Mouse (Mus musculus) right cerebral cortex, adult 18-20 months (tissue): ENCODE data around the gene Slc38a1.

ENCODE experiments used
- DNase-seq: peaks from one replicate; pipeline ENCODE4 v3.0.0; 2022; ENCODE audit warnings: mixed read lengths

Slc38a1 gene

GRCm38 (mm10) chr15:96607422-96607821, 35.3 kb downstream of the Slc38a1 start:
- no peak for DNase-seq

- peak; percentile 42 for DNase-seq
These were observed 38.4 kb downstream of the Slc38a1 start for GRCm38 (mm10) chr15:96604282-96604681.

- no peak for DNase-seq
These were observed 40.7 kb downstream of the Slc38a1 start for GRCm38 (mm10) chr15:96602043-96602442.

GRCm38 (mm10) chr15:96599852-96600781, 42.6 kb downstream of the Slc38a1 start:
- peak; percentile 20 for DNase-seq

GRCm38 (mm10) chr15:96598888-96599578, 43.7 kb downstream of the Slc38a1 start:
- no peak for DNase-seq

- no peak for DNase-seq
These were observed 45.6 kb downstream of the Slc38a1 start for GRCm38 (mm10) chr15:96597116-96597515.

- DNase-seq = no peak
These were observed 48.4 kb downstream of the Slc38a1 start for GRCm38 (mm10) chr15:96594316-96594715.

- no peak for DNase-seq
These were observed 48.8 kb downstream of the Slc38a1 start for GRCm38 (mm10) chr15:96593866-96594265.

- DNase-seq = no peak
These were observed 49.3 kb downstream of the Slc38a1 start for GRCm38 (mm10) chr15:96593457-96593856.

- no peak for DNase-seq
These were observed 49.7 kb downstream of the Slc38a1 start for GRCm38 (mm10) chr15:96592976-96593375.

- no peak for DNase-seq
These were observed 50.8 kb downstream of the Slc38a1 start for GRCm38 (mm10) chr15:96591876-96592417.

GRCm38 (mm10) chr15:96588996-96589657, 53.6 kb downstream of the Slc38a1 start:
- DNase-seq = no peak

- DNase-seq = no peak
These were observed 54.7 kb downstream of the Slc38a1 start for GRCm38 (mm10) chr15:96587998-96588397.

GRCm38 (mm10) chr15:96583371-96584008, 59.2 kb downstream of the Slc38a1 start:
- DNase-seq = no peak

- no peak for DNase-seq
These were observed 65.7 kb downstream of the Slc38a1 start for GRCm38 (mm10) chr15:96576998-96577397.

GRCm38 (mm10) chr15:96568983-96569363, 73.7 kb downstream of the Slc38a1 start:
- DNase-seq = no peak

GRCm38 (mm10) chr15:96568271-96568982, 74.3 kb downstream of the Slc38a1 start:
- no peak for DNase-seq

- no peak for DNase-seq
These were observed 75.9 kb downstream of the Slc38a1 start for GRCm38 (mm10) chr15:96566850-96567271.

GRCm38 (mm10) chr15:96563852-96564251, 78.9 kb downstream of the Slc38a1 start:
- no peak for DNase-seq

GRCm38 (mm10) chr15:96562521-96562920, 80.2 kb downstream of the Slc38a1 start:
- DNase-seq = no peak

- no peak for DNase-seq
These were observed 82.0 kb downstream of the Slc38a1 start for GRCm38 (mm10) chr15:96560576-96561298.
